Mouse (Mus musculus): ENCODE data around the gene Mnx1.
"Not testable (repeated sequence)": the region's sequence is repeated elsewhere in the genome, so short reads cannot be mapped to it uniquely, and the experiment has no call there.

Mnx1 gene

GRCm38 (mm10) chr5:29469501-29469900 is 8.8 kb downstream of the Mnx1 start:
- in situ Hi-C loops (cut with MseI, MboI): no loop called here

DNA sequence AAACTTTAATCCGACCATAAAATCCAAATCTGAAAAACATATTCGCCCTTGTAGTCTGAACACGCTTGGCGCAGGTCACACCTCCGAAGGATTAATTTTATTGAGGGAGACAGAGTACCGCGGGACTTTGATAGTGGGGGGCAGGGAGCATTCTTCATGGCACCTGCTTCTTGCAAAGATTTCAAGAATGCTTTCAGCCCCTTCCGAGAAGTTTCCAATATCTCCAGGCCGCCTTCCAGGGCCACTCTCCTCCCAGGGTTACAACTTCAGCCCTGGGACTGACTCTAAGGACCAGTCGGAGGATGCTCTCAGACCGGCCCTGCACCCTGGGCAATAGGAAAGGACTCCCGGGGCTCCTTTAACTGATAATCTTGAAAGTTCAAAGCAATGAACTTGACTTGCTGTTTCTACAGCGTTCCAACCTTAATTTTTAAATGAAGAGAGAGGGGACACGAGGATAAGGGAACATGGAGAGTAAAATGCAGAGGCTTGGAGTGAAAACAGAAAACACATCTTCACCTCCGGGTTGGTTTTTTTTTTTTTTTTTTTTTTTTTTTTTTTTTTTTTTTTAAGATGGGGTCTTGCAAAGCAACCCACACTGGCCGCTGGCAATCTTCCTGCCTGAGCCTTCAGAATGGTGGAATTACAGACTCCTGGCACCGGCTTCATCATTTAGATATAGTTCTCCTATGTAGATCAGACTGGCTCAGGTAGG is 9.8 kb downstream of the Mnx1 start:
- in situ Hi-C loops (cut with MseI, MboI): no loop called here

GRCm38 (mm10) chr5:29467489-29468350 is 10.6 kb downstream of the Mnx1 start:
- in situ Hi-C loops (cut with MseI, MboI): no loop called here

- in situ Hi-C loops (cut with MseI, MboI): no loop called here
Observed at GRCm38 (mm10) chr5:29462943-29463686, 15.2 kb downstream of the Mnx1 start.

- in situ Hi-C loops (cut with MseI, MboI): no loop called here
Observed at GRCm38 (mm10) chr5:29456895-29457656, 21.2 kb downstream of the Mnx1 start.

DNA sequence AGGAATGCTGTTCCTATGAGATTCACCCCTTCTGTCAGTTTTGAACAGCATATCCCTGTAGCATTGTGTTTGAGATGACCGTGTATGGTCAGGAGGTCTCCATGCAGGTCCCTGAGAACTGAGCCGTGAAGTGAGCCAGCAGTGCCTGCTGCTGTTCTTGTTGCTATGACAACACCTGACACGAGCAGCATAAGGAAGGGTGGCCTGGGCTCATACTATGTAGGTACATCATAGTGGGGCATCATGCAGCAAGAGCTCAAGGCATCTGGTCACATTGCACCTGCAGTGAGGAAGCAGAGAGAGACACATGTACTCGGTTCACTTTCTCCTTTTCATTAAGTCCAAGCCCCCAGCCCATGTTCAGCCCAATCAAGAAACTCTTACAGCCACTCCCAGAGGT is 25.9 kb downstream of the Mnx1 start:
- in situ Hi-C loops (cut with MseI, MboI): no loop called here

- in situ Hi-C loops (cut with MseI, MboI): no loop called here
Observed at GRCm38 (mm10) chr5:29445275-29445674, 33.0 kb downstream of the Mnx1 start.

GRCm38 (mm10) chr5:29436728-29437127 is 41.5 kb downstream of the Mnx1 start:
- in situ Hi-C loops (cut with MseI, MboI): not testable (repeated sequence)

GRCm38 (mm10) chr5:29435491-29435890 is 42.8 kb downstream of the Mnx1 start:
- in situ Hi-C loops (cut with MseI, MboI): no loop called here

- in situ Hi-C loops (cut with MseI, MboI): no loop called here
Observed at GRCm38 (mm10) chr5:29434872-29435358, 43.4 kb downstream of the Mnx1 start.

GRCm38 (mm10) chr5:29434228-29434871 is 43.9 kb downstream of the Mnx1 start, which contains the start of gene Nom1:
Gene Nom1, plus strand, starts transcription at chr5:29434664.
- in situ Hi-C loops (cut with MseI, MboI): no loop called here

DNA sequence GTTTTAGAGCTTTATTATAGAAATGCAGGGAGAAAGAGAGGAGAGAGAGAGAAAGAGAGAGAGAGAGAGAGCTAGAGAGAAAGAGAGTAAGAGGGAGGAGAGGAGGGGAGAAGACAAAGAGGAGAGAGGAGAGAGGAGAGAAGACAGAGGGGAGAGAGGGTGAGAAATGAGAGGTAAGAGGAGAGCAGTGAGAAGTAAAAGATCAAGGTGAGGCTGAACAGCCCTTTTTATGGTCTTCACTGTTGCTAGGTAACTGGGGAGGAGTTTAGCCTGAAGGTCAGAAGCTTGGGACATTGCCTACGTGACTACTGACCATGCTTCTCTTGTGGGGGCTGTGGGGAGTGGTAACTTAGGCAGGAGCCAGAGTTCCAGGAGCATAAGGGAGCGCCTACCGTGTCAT is 54.9 kb downstream of the Mnx1 start:
- in situ Hi-C loops (cut with MseI, MboI): not testable (repeated sequence)
